Mouse (Mus musculus) myocyte (in vitro differentiated cells): ENCODE measurements around the gene Rgs19. TPM values are rescaled to one million over a fixed set of nuclear protein-coding genes. Genes with fewer than 3 reads are reported as not detected.

ENCODE experiments used
- H3K27me3 ChIP-seq: one replicate; pipeline ENCODE4 v1.6.1; 2011; ENCODE audit not compliant: control insufficient read depth, insufficient read depth, insufficient read length
- H3K36me3 ChIP-seq: one replicate; pipeline ENCODE4 v1.6.1; 2011; ENCODE audit not compliant: control insufficient read depth, insufficient read depth
- H3K4me2 ChIP-seq: one replicate; pipeline ENCODE4 v1.6.1; 2011; ENCODE audit warnings: low read depth, control low read depth
- H3K4me3 ChIP-seq: one replicate; pipeline ENCODE4 v1.5.1; 2011; ENCODE audit warnings: mild to moderate bottlenecking, control low read depth, moderate library complexity
- H3K79me2 ChIP-seq: one replicate; pipeline ENCODE4 v1.6.1; 2011; ENCODE audit not compliant: control insufficient read depth, insufficient read depth
- H3ac ChIP-seq: one replicate; pipeline ENCODE4 v1.6.1; 2011; ENCODE audit not compliant: control insufficient read depth, insufficient read length
- CEBPB ChIP-seq: IDR thresholded peaks from 2 replicates; pipeline ENCODE4 v1.6.1; 2011; ENCODE audit warnings: mild to moderate bottlenecking, moderate library complexity; ENCODE audit not compliant: poor library complexity, insufficient read depth, severe bottlenecking
- E2F4 ChIP-seq: IDR thresholded peaks from one replicate; pipeline ENCODE4 v1.6.1; 2011; ENCODE audit warnings: mild to moderate bottlenecking, control low read depth, moderate library complexity; ENCODE audit not compliant: insufficient read depth
- MAX ChIP-seq: IDR thresholded peaks from one replicate; pipeline ENCODE4 v1.6.1; 2011; ENCODE audit warnings: low read depth, mild to moderate bottlenecking, control low read depth
- MYOD1 ChIP-seq, 3 experiments: IDR thresholded peaks; one replicate each; pipeline ENCODE4 v1.6.1; 2011; ENCODE audit warnings: control low read depth in 2 of 3, low read depth in 2 of 3, mild to moderate bottlenecking in 2 of 3, moderate library complexity in 1 of 3; ENCODE audit not compliant: insufficient read length in 2 of 3, control insufficient read depth in 1 of 3
- MYOG ChIP-seq, 3 experiments: IDR thresholded peaks; one replicate each; pipeline ENCODE4 v1.6.1; 2011; ENCODE audit warnings: control low read depth in 2 of 3, low read depth in 2 of 3, mild to moderate bottlenecking in 2 of 3; ENCODE audit not compliant: insufficient read length in 2 of 3, control insufficient read depth in 1 of 3, insufficient read depth in 1 of 3
- POLR2A ChIP-seq: IDR thresholded peaks from one replicate; pipeline ENCODE4 v1.6.1; 2011; ENCODE audit warnings: low read depth, mild to moderate bottlenecking, control low read depth, moderate library complexity; ENCODE audit not compliant: insufficient read length
- POLR2AphosphoS2 ChIP-seq: IDR thresholded peaks from one replicate; pipeline ENCODE4 v1.6.1; 2011; ENCODE audit warnings: low read depth, control low read depth; ENCODE audit not compliant: insufficient read length
- REST ChIP-seq: IDR thresholded peaks from one replicate; pipeline ENCODE4 v1.6.1; 2011; ENCODE audit warnings: mild to moderate bottlenecking, control low read depth, moderate library complexity; ENCODE audit not compliant: insufficient read depth, insufficient read length
- SRF ChIP-seq: IDR thresholded peaks from one replicate; pipeline ENCODE4 v1.6.1; 2011; ENCODE audit warnings: low read depth; ENCODE audit not compliant: control insufficient read depth, insufficient read length
- TCF12 ChIP-seq: IDR thresholded peaks from one replicate; pipeline ENCODE4 v1.6.1; 2011; ENCODE audit warnings: mild to moderate bottlenecking, control low read depth; ENCODE audit not compliant: poor library complexity, insufficient read depth, severe bottlenecking
- TCF3 ChIP-seq: IDR thresholded peaks from one replicate; pipeline ENCODE4 v1.6.1; 2011; ENCODE audit warnings: low read depth, control low read depth; ENCODE audit not compliant: insufficient read length
- USF1 ChIP-seq: IDR thresholded peaks from one replicate; pipeline ENCODE4 v1.6.1; 2011; ENCODE audit warnings: low read depth, mild to moderate bottlenecking, control low read depth, moderate library complexity
- polyA plus RNA-seq: library from polyadenylated mRNA; unstranded; fragments of >200 nt; fragmentation: generic; extraction: Trizol; gene quantifications from one replicate; pipeline ENCODE4 v1.2.1, GENCODE M21; 2012; ENCODE audit warnings: missing spikeins

Rgs19 gene
- polyA plus RNA-seq, 1 experiment = 39.5 TPM

- H3K79me2 ChIP-seq = no peaks in the 10 kb centered on the region
- H3K27me3 ChIP-seq = no peaks in the 10 kb centered on the region
- no peak overlapping the region for H3K4me3 ChIP-seq
- H3K4me2 ChIP-seq = no peak overlapping the region
- TF ChIP-seq USF1 (no peak), SRF (no peak), MYOD1 (IDR thresholded peaks at IDR 0.05; ENCODE audit: control insufficient read depth in 1 of 3, insufficient read length in 2 of 3, low read depth in 2 of 3) (no peak), E2F4 (no peak), POLR2AphosphoS2 (no peak), REST (no peak), MYOG (IDR thresholded peaks at IDR 0.05; ENCODE audit: control insufficient read depth in 1 of 3, insufficient read depth in 1 of 3, insufficient read length in 2 of 3, low read depth in 2 of 3) (no peak), MAX (no peak), TCF3 (no peak), POLR2A (no peak)
- H3ac ChIP-seq = no peak overlapping the region
- no peaks in the 10 kb centered on the region for H3K36me3 ChIP-seq
Measured at GRCm38 (mm10) chr2:181713749-181714148, 20.0 kb upstream of the Rgs19 start.

- no peak overlapping the region for H3K4me3 ChIP-seq
- no peak overlapping the region for H3K4me2 ChIP-seq
- no peaks in the 10 kb centered on the region for H3K36me3 ChIP-seq
- TF ChIP-seq SRF (no peak), MYOD1 (IDR thresholded peaks at IDR 0.05; ENCODE audit: control insufficient read depth in 1 of 3, insufficient read length in 2 of 3, low read depth in 2 of 3) (no peak), REST (no peak), CEBPB (no peak), POLR2AphosphoS2 (no peak), E2F4 (no peak), MYOG (IDR thresholded peaks at IDR 0.05; ENCODE audit: control insufficient read depth in 1 of 3, insufficient read depth in 1 of 3, insufficient read length in 2 of 3, low read depth in 2 of 3) (no peak), MAX (no peak), TCF12 (no peak), POLR2A (no peak), USF1 (no peak), TCF3 (no peak)
- H3K79me2 ChIP-seq = no peaks in the 10 kb centered on the region
- no peak overlapping the region for H3ac ChIP-seq
- peaks cover 8% of the 10 kb centered on the region for H3K27me3 ChIP-seq
Measured at GRCm38 (mm10) chr2:181706668-181707067, 12.9 kb upstream of the Rgs19 start.

- H3K4me3 ChIP-seq = no peak within 1 kb of the TSS
- H3K27me3 ChIP-seq = peaks cover 8% of the 10 kb centered on the region
- H3ac ChIP-seq = no peak within 1 kb of the TSS
- no peaks in the 10 kb centered on the region for H3K36me3 ChIP-seq
- no peaks in the 10 kb centered on the region for H3K79me2 ChIP-seq
- H3K4me2 ChIP-seq = no peak within 1 kb of the TSS
- TF ChIP-seq MAX (no peak), POLR2A (no peak), POLR2AphosphoS2 (no peak), MYOG (IDR thresholded peaks at IDR 0.05; ENCODE audit: control insufficient read depth in 1 of 3, insufficient read depth in 1 of 3, insufficient read length in 2 of 3, low read depth in 2 of 3) (no peak), CEBPB (no peak), TCF3 (no peak), E2F4 (no peak)
Measured at GRCm38 (mm10) chr2:181698241-181698640, 4.5 kb upstream of the Rgs19 start, which contains the start of gene Lkaaear1. TSS of gene Lkaaear1 (minus strand) at chr2:181698442.

GRCm38 (mm10) chr2:181696801-181697420 is 3.1 kb upstream of the Rgs19 start:
- Histone ChIP-seq H3K36me3 (no peaks in the 10 kb centered on the region), H3K4me3 (no peak overlapping the region), H3K79me2 (no peaks in the 10 kb centered on the region), H3K4me2 (no peak overlapping the region), H3ac (no peak overlapping the region), H3K27me3 (peaks cover 8% of the 10 kb centered on the region)
- TF ChIP-seq MYOG (IDR thresholded peaks at IDR 0.05; ENCODE audit: control insufficient read depth in 1 of 3, insufficient read depth in 1 of 3, insufficient read length in 2 of 3, low read depth in 2 of 3) = no peak
- no peak for TF ChIP-seq MYOD1 (IDR thresholded peaks at IDR 0.05; ENCODE audit: control insufficient read depth in 1 of 3, insufficient read length in 2 of 3, low read depth in 2 of 3)
- no peak for TF ChIP-seq SRF
- TF ChIP-seq REST = no peak
- TF ChIP-seq CEBPB = no peak
- TF ChIP-seq TCF3 = no peak
- TF ChIP-seq POLR2AphosphoS2 = no peak
- TF ChIP-seq POLR2A = no peak
- TF ChIP-seq USF1 = no peak
- TF ChIP-seq MAX = no peak
- TF ChIP-seq E2F4 = no peak
- no peak for TF ChIP-seq TCF12

- H3K79me2 ChIP-seq = no peaks in the 10 kb centered on the region
- H3K4me2 ChIP-seq = no peak overlapping the region
- no peak overlapping the region for H3ac ChIP-seq
Measured at GRCm38 (mm10) chr2:181695776-181696175, 2.0 kb upstream of the Rgs19 start.

More at GRCm38 (mm10) chr2:181695776-181696175, 2.0 kb upstream of the Rgs19 start:
- Histone ChIP-seq H3K4me3 (no peak overlapping the region), H3K27me3 (peaks cover 8% of the 10 kb centered on the region), H3K36me3 (no peaks in the 10 kb centered on the region)
- no peak for TF ChIP-seq MYOD1 (IDR thresholded peaks at IDR 0.05; ENCODE audit: control insufficient read depth in 1 of 3, insufficient read length in 2 of 3, low read depth in 2 of 3)
- TF ChIP-seq TCF12 = no peak
- no peak for TF ChIP-seq POLR2A
- TF ChIP-seq SRF = no peak
